Mouse (Mus musculus) hematopoietic stem cell, adult 5-6 weeks (primary cell): ENCODE results near the gene Huwe1. TPM values are rescaled to one million over a fixed set of nuclear protein-coding genes. Genes with fewer than 3 reads are reported as not detected.

ENCODE experiments used
- ATAC-seq, 2 experiments: fragments of 125-278 bp in 1 of 2; replicated peaks in 1 of 2; 2 replicates each; pipeline ENCODE4 v1.8.0; 2016 to 2017; ENCODE audit warnings: inconsistent platforms in 2 of 2, mild to moderate bottlenecking in 2 of 2, moderate number of reproducible peaks in 2 of 2, low read depth in 1 of 2, moderate TSS enrichment in 1 of 2; ENCODE audit not compliant: low FRiP score in 2 of 2, poor library complexity in 2 of 2, severe bottlenecking in 2 of 2, insufficient read depth in 1 of 2, low TSS enrichment in 1 of 2
- total RNA-seq: library from RNA; stranded (forward); fragments of 172-1452, 232-1000 nt; gene quantifications from 2 replicates; pipeline ENCODE4 v1.2.3, GENCODE M21; 2017

Gene Huwe1
- 147 and 170 TPM in 2 replicates for total RNA-seq

GRCm38 (mm10) chrX:151800701-151801511 lies at the start of gene Huwe1:
Huwe1 (plus strand) TSS chrX:151800807.
- ATAC-seq: peak; percentile 18 to 38; a peak in 2 of 4 replicates

GRCm38 (mm10) chrX:151780348-151780747 lies 20.3 kb upstream of the Huwe1 start:
- ATAC-seq: no peak

- ATAC-seq: no peak
These were observed 17.7 kb upstream of the Huwe1 start for GRCm38 (mm10) chrX:151782939-151783338.

- no peak for ATAC-seq
These were observed 7.8 kb upstream of the Huwe1 start for GRCm38 (mm10) chrX:151792766-151793165.

GRCm38 (mm10) chrX:151797970-151798369 lies 2.6 kb upstream of the Huwe1 start:
- no peak for ATAC-seq

GRCm38 (mm10) chrX:151802328-151802955 lies 1.8 kb downstream of the Huwe1 start:
- no peak for ATAC-seq

GRCm38 (mm10) chrX:151802956-151803776 lies 2.6 kb downstream of the Huwe1 start:
- peak; percentile 84 to 87 for ATAC-seq

- peak; percentile 24 to 43; a peak in 2 of 4 replicates for ATAC-seq
These were observed 3.1 kb downstream of the Huwe1 start for GRCm38 (mm10) chrX:151803777-151804101.

- no peak for ATAC-seq
These were observed 3.8 kb downstream of the Huwe1 start for GRCm38 (mm10) chrX:151804388-151804787.

- ATAC-seq: no peak
These were observed 10.9 kb downstream of the Huwe1 start for GRCm38 (mm10) chrX:151811481-151811880.

GRCm38 (mm10) chrX:151813656-151814055 lies 13.0 kb downstream of the Huwe1 start:
- no peak for ATAC-seq

GRCm38 (mm10) chrX:151817712-151818111 lies 17.1 kb downstream of the Huwe1 start:
- no peak for ATAC-seq

GRCm38 (mm10) chrX:151828971-151829370 lies 28.4 kb downstream of the Huwe1 start:
- ATAC-seq: no peak

- ATAC-seq: no peak
These were observed 30.7 kb downstream of the Huwe1 start for GRCm38 (mm10) chrX:151831260-151831659.

GRCm38 (mm10) chrX:151832982-151833381 lies 32.4 kb downstream of the Huwe1 start:
- ATAC-seq: no peak

GRCm38 (mm10) chrX:151859436-151859835 lies 58.8 kb downstream of the Huwe1 start:
- no peak for ATAC-seq

- no peak for ATAC-seq
These were observed 110.1 kb downstream of the Huwe1 start for GRCm38 (mm10) chrX:151910692-151911091.

GRCm38 (mm10) chrX:151912267-151912666 lies 111.7 kb downstream of the Huwe1 start:
- ATAC-seq: no peak
